ENCODE assay signal across 13 mouse cellular contexts in the genomic region with DNA sequence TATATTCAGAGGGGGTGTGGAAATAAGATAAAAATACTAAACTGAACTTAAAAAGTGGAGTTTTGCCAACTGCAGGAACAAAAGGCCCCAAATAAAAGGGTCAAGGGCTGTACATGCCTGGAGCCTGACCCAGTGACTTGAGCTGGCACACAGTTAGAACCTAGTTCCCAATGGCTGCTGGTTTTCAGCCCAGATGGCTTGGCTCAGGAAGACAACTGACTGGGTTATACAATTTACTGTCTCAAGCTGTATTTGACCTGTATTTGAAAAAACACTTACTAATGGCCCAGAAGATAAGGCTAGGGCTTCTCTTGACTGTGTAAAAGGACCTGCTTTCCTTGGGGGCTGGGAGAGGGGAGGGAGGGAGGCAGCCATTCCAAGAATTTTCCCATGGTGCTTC. TPM values are rescaled to one million over a fixed set of nuclear protein-coding genes. Genes with fewer than 3 reads are reported as not detected.
DNase-seq lines count a peak whose midpoint lies in the region; ATAC-seq and TF ChIP-seq lines count a peak whose summit lies in the region.
"Had no signal": no experiment of that assay in that cellular context is flagged by ENCODE, and none has a peak within 500 bp of the region (broad histone marks: within the 10 kb centered on the region; RNA-seq: fewer than 3 reads in every experiment).

No protein-coding gene starts in this region.

- H3K4me3 ChIP-seq in liver, embryonic 14.5 days (ENCODE audit: insufficient read depth in 1 of 2, low read depth in 2 of 2, low read length in 2 of 2) = no peak overlapping the region
- H3K4me3 ChIP-seq: hindbrain, embryonic 15.5 days; limb, embryonic 13.5 days had no signal

- no peak; the same call in 1 of the 2 replicates for TF ChIP-seq EP300 in liver, embryonic 14.5 days (IDR thresholded peaks at IDR 0.05; ENCODE audit: low read depth)

- H3K36me3 ChIP-seq in liver, embryonic 14.5 days (replicated peaks; ENCODE audit: control insufficient read depth, insufficient read depth, low read depth) = no peaks in the 10 kb centered on the region
- H3K36me3 ChIP-seq: hindbrain, embryonic 15.5 days; limb, embryonic 13.5 days had no signal

- H3K27ac ChIP-seq in liver, embryonic 14.5 days = peak overlapping the region; percentile 60
- H3K27ac ChIP-seq: hindbrain, embryonic 15.5 days; limb, embryonic 13.5 days had no signal

- intact Hi-C loops in heart, postnatal 14 days (cut with DNase I) = loop anchor here (10.0 kb wide), 1 partner anchor 656 kb away; no protein-coding TSS in a partner anchor

- no peaks in the 10 kb centered on the region for H3K9me3 ChIP-seq in liver, embryonic 14.5 days (ENCODE audit: control insufficient read depth, low read length)
- H3K9me3 ChIP-seq: hindbrain, embryonic 15.5 days; limb, embryonic 13.5 days had no signal

- H3K9ac ChIP-seq in liver, embryonic 14.5 days (replicated peaks) = no peak overlapping the region
- H3K9ac ChIP-seq: hindbrain, embryonic 15.5 days; limb, embryonic 13.5 days had no signal

- H3K4me2 ChIP-seq in liver, embryonic 14.5 days (ENCODE audit: low read depth) = no peak overlapping the region
- H3K4me2 ChIP-seq: hindbrain, embryonic 15.5 days; limb, embryonic 13.5 days had no signal

- no peak for ATAC-seq in liver, embryonic 14.5 days (ENCODE audit: insufficient read depth)

- peak; percentile 36 for DNase-seq in adrenal gland, adult 2 months
- DNase-seq in adrenal gland, postnatal 25 days = no peak
- peak; percentile 14 to 28 for DNase-seq in heart, postnatal 14 days
- DNase-seq in heart, adult 11 months = no peak
- peak; percentile 82 for DNase-seq in adipocyte (ENCODE audit: low spot score)
- DNase-seq in liver, embryonic 14.5 days (ENCODE audit: low read depth in 3 of 3, low spot score in 3 of 3) = no peak
- DNase-seq in neural tube, embryonic 10.5 days (ENCODE audit: extremely low spot score, low spot score) = no peak
- no peak for DNase-seq in retina, postnatal 1 day
- DNase-seq: layer of hippocampus, adult 9-11 months; thymus, postnatal 25 days had no signal

- no peak for TF ChIP-seq CTCF in liver, embryonic 14.5 days (IDR thresholded peaks at IDR 0.05; ENCODE audit: low read depth)

- H3K4me1 ChIP-seq in liver, embryonic 14.5 days (replicated peaks; ENCODE audit: control insufficient read depth in 2 of 2, insufficient read depth in 2 of 2, low read length in 1 of 2) = peaks cover 39 to 62% of the 10 kb centered on the region in 2 experiments

- no peaks in the 10 kb centered on the region for H3K27me3 ChIP-seq in liver, embryonic 14.5 days (ENCODE audit: control insufficient read depth, insufficient read depth, low read length)
- H3K27me3 ChIP-seq: hindbrain, embryonic 15.5 days had no signal

RNA-seq across cellular contexts. Expression of gene Spz1, which starts 13.3 kb away (rescaled TPM):
- not detected for total RNA-seq in adrenal gland, adult 2 months (2021)
- not detected in 2 replicates for polyA plus RNA-seq in adrenal gland, adult 2 months (2012; rRNA removed)
- not detected in 2 replicates for total RNA-seq in adrenal gland, postnatal 25 days (2021)
- not detected for total RNA-seq in heart, postnatal 14 days (2021)
- polyA plus RNA-seq in liver, embryonic 14.5 days (2012; rRNA removed) = not detected in 2 replicates
- not detected in 2 replicates for polyA plus RNA-seq in liver, embryonic 14.5 days (2014; fragmentation: Nextera tagmentation; extraction: Ambion mirVana)
- total RNA-seq: gastrocnemius, postnatal 4 days had no signal
- polyA plus RNA-seq: hindbrain, embryonic 15.5 days; limb, embryonic 13.5 days had no signal

RNA-seq across cellular contexts. Expression of gene Serinc5, which starts 21.6 kb away (rescaled TPM):
- 100 to 1,000 TPM in 1 of 2 experiments, 10 to 100 TPM in 1; 39.4 to 119 TPM for total RNA-seq in adrenal gland, adult 2 months (2021)
- polyA plus RNA-seq in adrenal gland, adult 2 months (2012; rRNA removed) = 20.0 and 38.6 TPM in 2 replicates
- total RNA-seq in adrenal gland, postnatal 25 days (2021) = 57.9 and 74.2 TPM in 2 replicates
- 10 to 100 TPM; 27.2 to 28.4 TPM for total RNA-seq in heart, postnatal 14 days (2021)
- 15.2 and 17.9 TPM in 2 replicates for polyA plus RNA-seq in liver, embryonic 14.5 days (2012; rRNA removed)
- polyA plus RNA-seq in liver, embryonic 14.5 days (2014; fragmentation: Nextera tagmentation; extraction: Ambion mirVana) = 14.2 and 16.8 TPM in 2 replicates

RNA-seq across cellular contexts. Expression of gene Zfyve16, which starts 58.6 kb away (rescaled TPM):
- total RNA-seq in adrenal gland, adult 2 months (2021) = 10 to 100 TPM; 22.1 to 25.1 TPM
- polyA plus RNA-seq in adrenal gland, adult 2 months (2012; rRNA removed) = 1.0 and 1.1 TPM in 2 replicates
- 25.6 and 27.4 TPM in 2 replicates for total RNA-seq in adrenal gland, postnatal 25 days (2021)
- 10 to 100 TPM; 16.3 to 17.2 TPM for total RNA-seq in heart, postnatal 14 days (2021)
- 0.83 and 1.3 TPM in 2 replicates for polyA plus RNA-seq in liver, embryonic 14.5 days (2012; rRNA removed)
- 1.4 and 1.5 TPM in 2 replicates for polyA plus RNA-seq in liver, embryonic 14.5 days (2014; fragmentation: Nextera tagmentation; extraction: Ambion mirVana)

Comparison
In these comparisons a context has a peak if more than half of its experiments do, and no peak if none do; other contexts are left out.
1. DNase-seq: peak in adrenal gland, adult 2 months (single experiment), heart, postnatal 14 days (2 of 2) and adipocyte (single experiment); none in adrenal gland, postnatal 25 days (single experiment), heart, adult 11 months (single experiment), liver, embryonic 14.5 days (0 of 3), neural tube, embryonic 10.5 days (single experiment) and retina, postnatal 1 day (single experiment).